Mouse (Mus musculus) bone marrow, adult 2 months (tissue): ENCODE data around the gene Fbl.
A peak's percentile ranks its signal among the peaks of the same experiment; 100 is the strongest.

Source experiments
- CTCF ChIP-seq: fragments of 200-500 bp; IDR thresholded peaks from 2 replicates; pipeline ENCODE4 v1.5.1; 2011; ENCODE audit warnings: low read length, control low read depth; ENCODE audit not compliant: control insufficient read depth, insufficient read depth
- POLR2A ChIP-seq: fragments of 200-500 bp; IDR thresholded peaks from 2 replicates; pipeline ENCODE4 v1.6.1; 2011; ENCODE audit warnings: low read depth, mild to moderate bottlenecking, control low read depth, low read length, borderline replicate concordance; ENCODE audit not compliant: control insufficient read depth

DNA sequence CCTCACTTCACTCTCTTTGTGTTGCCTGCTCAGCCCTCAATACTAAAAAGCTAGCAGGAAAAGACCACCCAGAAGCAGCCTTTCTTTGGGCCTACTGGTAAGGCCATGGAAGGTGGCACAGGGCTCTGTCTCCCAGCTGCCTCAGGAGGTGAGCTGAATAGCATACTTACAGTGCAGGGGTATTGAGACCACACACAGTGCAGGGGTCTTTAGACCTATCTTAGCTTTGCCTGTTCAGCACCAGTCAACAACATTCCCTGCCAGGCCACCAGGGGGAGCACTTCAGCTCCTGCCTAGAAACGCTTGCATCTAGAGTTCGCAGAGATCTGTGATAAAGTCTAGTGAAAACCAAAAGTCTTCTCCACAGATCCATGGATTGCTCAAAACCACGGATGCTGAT is 21.2 kb upstream of the Fbl start:
- TF ChIP-seq CTCF = peak; percentile 88
- no peak for TF ChIP-seq POLR2A
